Mouse (Mus musculus) stomach, embryonic 16.5 days (tissue): ENCODE measurements around the gene Chchd6. TPM values are rescaled to one million over a fixed set of nuclear protein-coding genes. Genes with fewer than 3 reads are reported as not detected.

ENCODE experiments used
- ATAC-seq: fragments of 200-750 bp; cut with Nextera tagmentation; 2 replicates; pipeline ENCODE4 v1.8.0; 2017; ENCODE audit warnings: moderate number of reproducible peaks, moderate TSS enrichment; ENCODE audit not compliant: insufficient read depth, low FRiP score
- H3K27ac ChIP-seq: fragments of 300-500 bp; sonication (generic); 2 replicates; pipeline ENCODE4 v1.5.1; 2014; ENCODE audit warnings: low read length
- H3K27me3 ChIP-seq: fragments of 300-500 bp; sonication (generic); 2 replicates; pipeline ENCODE4 v1.6.1; 2014; ENCODE audit warnings: low read length, control low read depth, mixed read lengths; ENCODE audit not compliant: control insufficient read depth, insufficient read depth
- H3K36me3 ChIP-seq: fragments of 300-500 bp; sonication (generic); 2 replicates; pipeline ENCODE4 v1.6.1; 2014; ENCODE audit warnings: low read length; ENCODE audit not compliant: control insufficient read depth, insufficient read depth
- H3K4me1 ChIP-seq: fragments of 300-500 bp; sonication (generic); 2 replicates; pipeline ENCODE4 v1.6.1; 2014; ENCODE audit warnings: low read length, control low read depth, mixed read lengths; ENCODE audit not compliant: control insufficient read depth, insufficient read depth
- H3K4me2 ChIP-seq: fragments of 300-500 bp; sonication (generic); 2 replicates; pipeline ENCODE4 v1.6.1; 2014; ENCODE audit warnings: low read depth, low read length, mixed read lengths
- H3K4me3 ChIP-seq: fragments of 300-500 bp; sonication (generic); replicated peaks from 2 replicates; pipeline ENCODE4 v1.5.1; 2014; ENCODE audit warnings: mild to moderate bottlenecking, low read length
- H3K9ac ChIP-seq: fragments of 300-500 bp; sonication (generic); 2 replicates; pipeline ENCODE4 v1.6.1; 2014; ENCODE audit warnings: low read length
- H3K9me3 ChIP-seq: fragments of 300-500 bp; sonication (generic); replicated peaks from 2 replicates; pipeline ENCODE4 v1.6.1; 2016; ENCODE audit warnings: low read length, control low read depth; ENCODE audit not compliant: control insufficient read depth
- WGBS: fragments of 180-500 bp; shearing (Covaris S2); extraction: QIAGEN DNeasy Blood & Tissue Kit; methylation state at CpG from one replicate; pipeline ENCODE4 v1.1.7; 2014; 5-methylcytosine and 5-hydroxymethylcytosine counted together
- polyA plus RNA-seq: library from polyadenylated mRNA; unstranded; fragments of >200 nt; fragmentation: Nextera tagmentation; extraction: Ambion mirVana; gene quantifications from 2 replicates; pipeline ENCODE4 v1.2.1, GENCODE M21; 2015

Gene Chchd6
- polyA plus RNA-seq, 1 experiment from 2014 or later: 38.0 TPM

DNA sequence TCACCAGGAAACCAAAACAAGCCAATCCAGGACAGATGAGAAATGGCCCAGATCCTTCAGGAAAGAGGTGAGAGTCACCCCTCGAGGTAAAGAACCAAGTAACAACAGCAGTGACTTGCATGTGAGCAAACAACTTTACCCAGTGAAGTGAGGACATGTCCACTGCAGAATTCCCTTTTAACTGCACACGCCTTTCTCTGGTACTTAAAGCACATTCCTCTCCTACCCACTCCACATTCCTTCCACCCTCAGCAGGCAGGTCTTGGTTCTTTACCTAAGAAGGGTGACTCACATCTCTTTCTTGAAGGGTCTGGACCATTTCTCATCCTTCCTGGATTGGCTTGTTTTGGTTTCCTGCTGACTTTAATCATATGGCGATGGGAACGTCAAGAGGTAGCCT, 181.3 kb downstream of the Chchd6 start:
- Histone ChIP-seq H3K27ac (no peak overlapping the region), H3K9ac (no peak overlapping the region), H3K9me3 (no peaks in the 10 kb centered on the region), H3K4me3 (no peak overlapping the region), H3K4me1 (no peaks in the 10 kb centered on the region), H3K36me3 (no peaks in the 10 kb centered on the region), H3K4me2 (no peak overlapping the region), H3K27me3 (no peaks in the 10 kb centered on the region)
- 51% methylated on average over 4 of the region's 4 CpGs for WGBS
- ATAC-seq: peak; percentile 21; the same call in 1 of the 2 replicates

DNA sequence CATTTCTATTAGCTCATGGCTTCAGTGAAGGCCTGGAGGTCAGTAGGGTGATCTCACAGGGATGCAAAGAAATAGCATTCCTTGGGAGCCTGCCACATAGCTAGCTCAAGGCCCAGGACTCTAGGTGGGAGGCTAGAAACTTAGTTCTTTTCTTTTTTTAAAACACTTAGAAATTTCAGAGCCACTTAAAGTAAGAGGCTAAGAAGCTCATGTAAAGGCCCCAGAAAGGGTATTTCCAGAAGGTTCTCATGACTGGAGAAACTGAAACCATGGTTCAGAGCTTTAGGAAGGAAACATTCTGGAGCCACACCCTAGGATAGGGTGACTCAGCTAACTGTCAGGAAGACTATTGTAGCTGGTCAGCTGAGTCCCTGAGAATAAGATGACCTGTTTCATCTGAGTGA, 182.0 kb downstream of the Chchd6 start:
- Histone ChIP-seq H3K9ac (no peak overlapping the region), H3K27ac (peak overlapping the region; percentile 62; the same call in 1 of the 2 replicates), H3K9me3 (no peaks in the 10 kb centered on the region), H3K27me3 (no peaks in the 10 kb centered on the region), H3K4me1 (no peaks in the 10 kb centered on the region), H3K4me2 (no peak overlapping the region), H3K36me3 (no peaks in the 10 kb centered on the region), H3K4me3 (no peak overlapping the region)
- ATAC-seq: no peak

DNA sequence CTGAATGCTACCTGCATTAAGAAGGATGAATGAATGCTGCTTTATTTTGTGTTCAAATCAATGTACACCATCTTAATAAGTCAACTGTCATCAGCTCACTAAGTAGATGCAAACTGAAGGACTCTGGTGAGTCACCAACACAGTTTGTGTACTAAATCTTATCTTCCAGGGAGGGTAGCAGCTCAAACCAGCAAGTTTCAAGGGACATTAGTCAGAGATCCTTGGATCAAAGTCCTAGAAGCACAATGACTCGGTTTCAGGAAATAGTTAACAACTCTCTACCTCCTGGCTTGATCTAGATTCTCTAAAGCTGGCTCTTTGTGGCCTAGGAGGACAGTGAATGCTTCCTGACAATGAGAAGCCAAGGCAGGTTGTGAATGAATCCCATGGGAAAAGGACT, 182.9 kb downstream of the Chchd6 start:
- no peak overlapping the region for H3K4me3 ChIP-seq
- no peaks in the 10 kb centered on the region for H3K4me1 ChIP-seq
- peak overlapping the region; percentile 62; the same call in 1 of the 2 replicates for H3K27ac ChIP-seq
- no peak overlapping the region for H3K9ac ChIP-seq
- WGBS: 61% methylated on average over 1 of the region's 1 CpGs
- H3K27me3 ChIP-seq: no peaks in the 10 kb centered on the region
- no peaks in the 10 kb centered on the region for H3K36me3 ChIP-seq
- H3K4me2 ChIP-seq: no peak overlapping the region
- H3K9me3 ChIP-seq: no peaks in the 10 kb centered on the region
- peak; percentile 42; the same call in 1 of the 2 replicates for ATAC-seq

DNA sequence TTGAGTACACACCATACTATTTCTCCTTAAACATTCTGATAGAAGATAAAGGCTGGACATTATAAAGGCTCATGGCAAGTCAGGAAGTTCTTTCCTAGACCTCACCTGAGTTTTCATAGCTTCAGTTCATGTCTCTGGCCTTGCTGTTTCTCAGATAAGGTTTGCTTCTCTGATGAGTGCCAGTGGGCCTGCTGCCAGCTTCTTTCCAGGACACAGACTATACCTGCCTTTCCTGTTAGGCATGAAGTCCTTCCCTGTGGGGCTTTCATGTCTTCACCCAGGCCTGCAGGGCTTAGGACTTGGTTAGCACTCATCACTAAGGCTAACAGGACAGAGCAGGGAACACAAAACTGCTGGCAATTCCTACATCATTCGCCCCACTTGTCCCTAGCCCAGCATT, 186.4 kb downstream of the Chchd6 start:
- Histone ChIP-seq H3K4me1 (no peaks in the 10 kb centered on the region), H3K9me3 (no peaks in the 10 kb centered on the region), H3K36me3 (no peaks in the 10 kb centered on the region), H3K4me2 (no peak overlapping the region), H3K27ac (no peak overlapping the region), H3K27me3 (no peaks in the 10 kb centered on the region), H3K9ac (no peak overlapping the region), H3K4me3 (no peak overlapping the region)
- WGBS: 100% methylated on average over 1 of the region's 1 CpGs
- no peak for ATAC-seq

GRCm38 (mm10) chr6:89408259-89408658, 187.2 kb downstream of the Chchd6 start:
- H3K4me1 ChIP-seq: no peaks in the 10 kb centered on the region
- no peak overlapping the region for H3K4me3 ChIP-seq
- H3K36me3 ChIP-seq: no peaks in the 10 kb centered on the region
- no peak overlapping the region for H3K27ac ChIP-seq
- no peak for ATAC-seq
- H3K9ac ChIP-seq: no peak overlapping the region
- no peak overlapping the region for H3K4me2 ChIP-seq
- 63% methylated on average over 5 of the region's 5 CpGs for WGBS
- H3K9me3 ChIP-seq: no peaks in the 10 kb centered on the region
- no peaks in the 10 kb centered on the region for H3K27me3 ChIP-seq

GRCm38 (mm10) chr6:89407247-89407889, 188.1 kb downstream of the Chchd6 start:
- no peak overlapping the region for H3K4me2 ChIP-seq
- no peaks in the 10 kb centered on the region for H3K27me3 ChIP-seq
- no peak overlapping the region for H3K9ac ChIP-seq
- WGBS: 68% methylated on average over 3 of the region's 3 CpGs
- no peaks in the 10 kb centered on the region for H3K4me1 ChIP-seq
- H3K9me3 ChIP-seq: no peaks in the 10 kb centered on the region
- no peaks in the 10 kb centered on the region for H3K36me3 ChIP-seq
- H3K27ac ChIP-seq: no peak overlapping the region
- no peak overlapping the region for H3K4me3 ChIP-seq
- ATAC-seq: peak; percentile 67; the same call in 1 of the 2 replicates

GRCm38 (mm10) chr6:89404964-89405363, 190.5 kb downstream of the Chchd6 start:
- 79% methylated on average over 2 of the region's 2 CpGs for WGBS
- H3K27me3 ChIP-seq: no peaks in the 10 kb centered on the region

DNA sequence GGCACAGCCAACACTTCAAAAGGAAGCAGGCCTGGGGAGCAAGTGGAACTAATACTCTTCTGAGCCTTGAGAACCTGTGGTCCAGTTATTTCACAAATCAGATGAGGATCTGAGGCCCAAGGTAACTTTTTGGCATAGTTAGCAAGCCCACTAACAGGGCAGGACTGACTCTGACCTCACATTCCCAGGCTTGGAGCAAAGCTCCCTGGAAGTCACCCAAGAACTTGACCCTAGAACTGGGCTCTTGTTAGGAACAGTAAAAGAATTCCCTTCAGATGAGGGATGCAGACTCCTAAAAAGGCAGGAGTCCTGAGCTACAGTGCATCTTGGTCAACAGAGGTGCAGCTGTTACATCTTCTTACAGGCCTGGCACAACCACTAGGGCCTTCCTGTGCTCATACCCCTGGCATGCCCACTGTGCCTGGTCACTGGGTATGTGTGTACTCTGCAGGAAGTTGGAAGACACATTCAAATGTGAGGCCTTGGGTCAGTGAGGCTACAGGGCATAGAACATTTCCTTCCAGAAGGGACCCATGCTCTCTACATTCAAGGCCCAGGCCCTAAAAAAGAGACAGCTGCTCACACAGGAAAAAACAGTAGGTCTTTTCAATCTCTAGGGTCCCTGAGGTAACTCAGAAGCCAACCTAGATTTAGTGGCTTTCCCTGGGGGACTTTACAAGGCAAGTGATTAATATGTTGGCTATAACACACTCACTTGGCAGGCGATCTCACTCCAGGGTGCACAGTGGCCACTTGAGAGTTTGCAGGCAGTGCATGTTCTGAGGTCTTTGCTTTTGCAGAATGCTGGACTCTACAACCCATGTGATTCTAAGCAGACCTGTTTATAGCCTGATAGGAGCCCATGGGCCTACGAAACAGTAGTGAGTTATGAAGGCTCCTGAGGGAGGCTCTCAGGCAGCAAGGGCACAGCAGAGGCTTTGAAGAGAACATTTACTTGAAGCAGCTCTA, 191.9 kb downstream of the Chchd6 start:
- no peak for ATAC-seq
- Histone ChIP-seq H3K9me3 (no peaks in the 10 kb centered on the region), H3K4me3 (no peak overlapping the region), H3K9ac (no peak overlapping the region), H3K27me3 (no peaks in the 10 kb centered on the region), H3K36me3 (no peaks in the 10 kb centered on the region), H3K4me2 (no peak overlapping the region), H3K4me1 (no peaks in the 10 kb centered on the region), H3K27ac (no peak overlapping the region)
- 71% methylated on average over 2 of the region's 2 CpGs for WGBS

More at GRCm38 (mm10) chr6:89404964-89405363, 190.5 kb downstream of the Chchd6 start:
- Histone ChIP-seq H3K4me3 (no peak overlapping the region), H3K9me3 (no peaks in the 10 kb centered on the region), H3K4me2 (no peak overlapping the region), H3K36me3 (no peaks in the 10 kb centered on the region), H3K27ac (no peak overlapping the region), H3K4me1 (no peaks in the 10 kb centered on the region), H3K9ac (no peak overlapping the region)
- ATAC-seq: no peak

DNA sequence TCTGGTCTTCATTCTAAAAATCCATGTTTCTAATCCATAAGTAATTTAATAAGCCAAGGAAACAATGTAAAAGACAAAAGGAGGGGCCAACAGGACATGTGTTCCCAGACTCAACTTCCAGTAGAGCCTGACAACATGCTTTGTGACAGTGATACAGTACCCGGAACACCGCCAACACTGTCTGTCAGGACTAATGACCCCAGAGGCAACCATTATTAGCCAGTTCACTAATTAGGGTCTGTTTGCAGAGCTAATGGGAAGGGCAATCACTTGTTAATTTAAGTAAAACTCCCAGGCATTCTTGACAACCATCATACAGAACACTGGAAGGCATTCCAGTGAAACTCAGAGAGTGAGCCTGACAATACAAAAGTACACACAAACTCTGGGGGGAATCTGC, 193.0 kb downstream of the Chchd6 start:
- H3K36me3 ChIP-seq: no peaks in the 10 kb centered on the region
- H3K4me3 ChIP-seq: no peak overlapping the region
- H3K27ac ChIP-seq: no peak overlapping the region
- WGBS: 85% methylated on average over 2 of the region's 2 CpGs
- no peaks in the 10 kb centered on the region for H3K4me1 ChIP-seq
- H3K4me2 ChIP-seq: no peak overlapping the region
- H3K9me3 ChIP-seq: no peaks in the 10 kb centered on the region
- H3K9ac ChIP-seq: no peak overlapping the region
- no peak for ATAC-seq
- H3K27me3 ChIP-seq: no peaks in the 10 kb centered on the region
